Mouse (Mus musculus): Measurements from ENCODE around the gene Epb41l5. TPM values are rescaled to one million over a fixed set of nuclear protein-coding genes. Genes with fewer than 3 reads are reported as not detected.
A peak's percentile ranks its signal among the peaks of the same experiment; 100 is the strongest.

Gene Epb41l5
- 8.3 and 11.3 TPM in 2 replicates for polyA plus RNA-seq (2012; rRNA removed)

GRCm38 (mm10) chr1:119648205-119649111 is at the start of gene Epb41l5:
TSS of gene Epb41l5 (minus strand) at chr1:119649000.
- no peaks in the 10 kb centered on the region for H3K4me1 ChIP-seq (ENCODE audit: control insufficient read depth, insufficient read depth, low read length)
- peak; percentile 83 for TF ChIP-seq POLR2A (IDR thresholded peaks at IDR 0.05; ENCODE audit: control insufficient read depth, low read depth, low read length)
- TF ChIP-seq CTCF (IDR thresholded peaks at IDR 0.05; ENCODE audit: control insufficient read depth, insufficient read depth, insufficient replicate concordance, low read depth, low read length): no peak
- H3K36me3 ChIP-seq (ENCODE audit: control insufficient read depth, insufficient read depth, low read length): no peaks in the 10 kb centered on the region
- peak within 1 kb of the TSS; percentile 100 for H3K27ac ChIP-seq (ENCODE audit: control insufficient read depth, insufficient read depth, low read depth, low read length)
- peak within 1 kb of the TSS; percentile 100 for H3K4me3 ChIP-seq (ENCODE audit: control insufficient read depth, low read depth, low read length)
- no peaks in the 10 kb centered on the region for H3K27me3 ChIP-seq (ENCODE audit: control insufficient read depth, insufficient read depth, low read length)

- no peak overlapping the region for H3K27ac ChIP-seq (ENCODE audit: control insufficient read depth, insufficient read depth, low read depth, low read length)
- no peaks in the 10 kb centered on the region for H3K27me3 ChIP-seq (ENCODE audit: control insufficient read depth, insufficient read depth, low read length)
- TF ChIP-seq POLR2A (IDR thresholded peaks at IDR 0.05; ENCODE audit: control insufficient read depth, low read depth, low read length) (no peak), CTCF (IDR thresholded peaks at IDR 0.05; ENCODE audit: control insufficient read depth, insufficient read depth, insufficient replicate concordance, low read depth, low read length) (no peak)
- H3K4me3 ChIP-seq (ENCODE audit: control insufficient read depth, low read depth, low read length): no peak overlapping the region
- H3K36me3 ChIP-seq (ENCODE audit: control insufficient read depth, insufficient read depth, low read length): no peaks in the 10 kb centered on the region; the same call in 1 of the 2 replicates
- no peaks in the 10 kb centered on the region for H3K4me1 ChIP-seq (ENCODE audit: control insufficient read depth, insufficient read depth, low read length)
Observed at GRCm38 (mm10) chr1:119696860-119697259, 48.1 kb upstream of the Epb41l5 start.

- Histone ChIP-seq H3K27ac (ENCODE audit: control insufficient read depth, insufficient read depth, low read depth, low read length) (no peak overlapping the region), H3K36me3 (ENCODE audit: control insufficient read depth, insufficient read depth, low read length) (no peaks in the 10 kb centered on the region; the same call in 1 of the 2 replicates), H3K4me3 (ENCODE audit: control insufficient read depth, low read depth, low read length) (no peak overlapping the region), H3K4me1 (ENCODE audit: control insufficient read depth, insufficient read depth, low read length) (no peaks in the 10 kb centered on the region), H3K27me3 (ENCODE audit: control insufficient read depth, insufficient read depth, low read length) (no peaks in the 10 kb centered on the region)
- TF ChIP-seq POLR2A (IDR thresholded peaks at IDR 0.05; ENCODE audit: control insufficient read depth, low read depth, low read length) (no peak), CTCF (IDR thresholded peaks at IDR 0.05; ENCODE audit: control insufficient read depth, insufficient read depth, insufficient replicate concordance, low read depth, low read length) (no peak)
Observed at GRCm38 (mm10) chr1:119685773-119686558, 37.2 kb upstream of the Epb41l5 start.

- Histone ChIP-seq H3K36me3 (ENCODE audit: control insufficient read depth, insufficient read depth, low read length) (no peaks in the 10 kb centered on the region), H3K27ac (ENCODE audit: control insufficient read depth, insufficient read depth, low read depth, low read length) (no peak overlapping the region), H3K4me1 (ENCODE audit: control insufficient read depth, insufficient read depth, low read length) (no peaks in the 10 kb centered on the region), H3K4me3 (ENCODE audit: control insufficient read depth, low read depth, low read length) (no peak overlapping the region), H3K27me3 (ENCODE audit: control insufficient read depth, insufficient read depth, low read length) (no peaks in the 10 kb centered on the region)
- TF ChIP-seq CTCF (IDR thresholded peaks at IDR 0.05; ENCODE audit: control insufficient read depth, insufficient read depth, insufficient replicate concordance, low read depth, low read length) (no peak), POLR2A (IDR thresholded peaks at IDR 0.05; ENCODE audit: control insufficient read depth, low read depth, low read length) (no peak)
Observed at GRCm38 (mm10) chr1:119681663-119682213, 32.9 kb upstream of the Epb41l5 start.

GRCm38 (mm10) chr1:119674984-119675383 is 26.2 kb upstream of the Epb41l5 start:
- no peaks in the 10 kb centered on the region for H3K36me3 ChIP-seq (ENCODE audit: control insufficient read depth, insufficient read depth, low read length)
- TF ChIP-seq POLR2A (IDR thresholded peaks at IDR 0.05; ENCODE audit: control insufficient read depth, low read depth, low read length) (no peak), CTCF (IDR thresholded peaks at IDR 0.05; ENCODE audit: control insufficient read depth, insufficient read depth, insufficient replicate concordance, low read depth, low read length) (no peak)
- H3K27ac ChIP-seq (ENCODE audit: control insufficient read depth, insufficient read depth, low read depth, low read length): no peak overlapping the region
- H3K4me3 ChIP-seq (ENCODE audit: control insufficient read depth, low read depth, low read length): no peak overlapping the region
- H3K27me3 ChIP-seq (ENCODE audit: control insufficient read depth, insufficient read depth, low read length): no peaks in the 10 kb centered on the region
- H3K4me1 ChIP-seq (ENCODE audit: control insufficient read depth, insufficient read depth, low read length): no peaks in the 10 kb centered on the region

GRCm38 (mm10) chr1:119666904-119667303 is 18.1 kb upstream of the Epb41l5 start:
- H3K36me3 ChIP-seq (ENCODE audit: control insufficient read depth, insufficient read depth, low read length): no peaks in the 10 kb centered on the region
- TF ChIP-seq POLR2A (IDR thresholded peaks at IDR 0.05; ENCODE audit: control insufficient read depth, low read depth, low read length): no peak
- no peak for TF ChIP-seq CTCF (IDR thresholded peaks at IDR 0.05; ENCODE audit: control insufficient read depth, insufficient read depth, insufficient replicate concordance, low read depth, low read length)
- no peak overlapping the region for H3K27ac ChIP-seq (ENCODE audit: control insufficient read depth, insufficient read depth, low read depth, low read length)
- no peaks in the 10 kb centered on the region for H3K4me1 ChIP-seq (ENCODE audit: control insufficient read depth, insufficient read depth, low read length)
- H3K27me3 ChIP-seq (ENCODE audit: control insufficient read depth, insufficient read depth, low read length): no peaks in the 10 kb centered on the region
- no peak overlapping the region for H3K4me3 ChIP-seq (ENCODE audit: control insufficient read depth, low read depth, low read length)

- Histone ChIP-seq H3K4me1 (ENCODE audit: control insufficient read depth, insufficient read depth, low read length) (no peaks in the 10 kb centered on the region), H3K27ac (ENCODE audit: control insufficient read depth, insufficient read depth, low read depth, low read length) (no peak overlapping the region), H3K4me3 (ENCODE audit: control insufficient read depth, low read depth, low read length) (no peak overlapping the region), H3K36me3 (ENCODE audit: control insufficient read depth, insufficient read depth, low read length) (no peaks in the 10 kb centered on the region), H3K27me3 (ENCODE audit: control insufficient read depth, insufficient read depth, low read length) (no peaks in the 10 kb centered on the region)
- TF ChIP-seq CTCF (IDR thresholded peaks at IDR 0.05; ENCODE audit: control insufficient read depth, insufficient read depth, insufficient replicate concordance, low read depth, low read length) (no peak), POLR2A (IDR thresholded peaks at IDR 0.05; ENCODE audit: control insufficient read depth, low read depth, low read length) (no peak)
Observed at GRCm38 (mm10) chr1:119654307-119654706, 5.5 kb upstream of the Epb41l5 start.
